Mouse (Mus musculus) adrenal gland, adult 2 months (tissue): ENCODE measurements around the gene Rab25. TPM values are rescaled to one million over a fixed set of nuclear protein-coding genes. Genes with fewer than 3 reads are reported as not detected.

ENCODE experiments used
- DNase-seq: peaks from one replicate; pipeline ENCODE4 v3.0.0; 2021
- polyA plus RNA-seq: library from polyadenylated mRNA; depleted of rRNA; stranded (reverse); fragments of >200 nt; gene quantifications from 2 replicates; pipeline ENCODE4 v1.2.3, GENCODE M21; 2012
- total RNA-seq, 2 experiments: library from RNA; stranded (reverse); gene quantifications; 2 replicates each; pipeline ENCODE4 v1.2.3; 2021

Rab25 gene
- total and polyA plus RNA-seq, 3 experiments = 0.09 TPM; not detected in 2

- peak; percentile 61 for DNase-seq
These were observed 19.8 kb upstream of the Rab25 start for GRCm38 (mm10) chr3:88567892-88568291.

DNA sequence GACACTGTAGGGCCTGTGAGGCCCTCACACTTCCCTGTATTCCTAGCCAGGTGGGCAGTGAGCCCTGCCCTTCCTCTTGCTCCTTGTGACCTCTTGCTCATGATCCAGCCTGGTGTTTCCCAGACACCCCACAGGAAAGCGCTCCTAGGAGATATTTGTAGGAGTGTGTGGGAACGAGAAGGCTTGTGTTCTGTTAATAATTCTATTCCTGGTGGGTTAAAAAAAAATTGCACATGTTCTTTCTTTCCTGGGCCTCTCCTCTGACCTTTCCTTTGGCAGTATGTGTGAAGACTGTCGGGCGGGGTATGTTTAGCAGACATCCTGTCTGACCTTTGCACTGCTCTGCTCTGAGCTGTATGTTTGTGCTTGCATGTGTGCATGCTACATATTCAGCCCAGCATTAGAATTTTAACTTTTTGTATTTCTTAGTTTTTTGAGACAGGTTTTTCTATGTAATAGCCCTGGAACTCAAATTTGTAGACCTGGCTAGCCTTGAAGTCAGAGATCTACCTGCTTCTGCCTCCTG lies 18.5 kb upstream of the Rab25 start:
- DNase-seq = no peak

- no peak for DNase-seq
These were observed 18.0 kb upstream of the Rab25 start for GRCm38 (mm10) chr3:88566116-88566515.

- peak; percentile 49 for DNase-seq
These were observed 15.9 kb upstream of the Rab25 start for GRCm38 (mm10) chr3:88563966-88564365.

DNA sequence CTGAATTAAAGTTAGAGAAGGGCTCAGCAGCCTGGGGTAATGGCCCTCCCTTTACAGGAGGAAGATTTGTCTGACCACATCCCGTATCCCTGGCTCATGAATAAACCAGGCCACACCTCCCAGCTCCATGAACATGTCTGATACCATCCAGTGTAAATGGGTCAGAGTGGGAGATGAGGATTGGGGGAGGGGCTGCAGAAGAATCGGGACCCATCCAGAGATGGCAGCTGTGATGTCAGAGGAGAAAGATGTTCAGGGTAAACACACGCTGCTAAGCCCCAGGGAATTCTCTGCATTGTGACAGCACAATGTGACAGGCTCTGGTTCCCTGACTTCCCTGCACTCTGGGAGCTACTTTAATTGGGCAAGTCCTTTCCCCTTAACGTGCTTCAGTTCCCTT lies 15.3 kb upstream of the Rab25 start:
- no peak for DNase-seq

DNA sequence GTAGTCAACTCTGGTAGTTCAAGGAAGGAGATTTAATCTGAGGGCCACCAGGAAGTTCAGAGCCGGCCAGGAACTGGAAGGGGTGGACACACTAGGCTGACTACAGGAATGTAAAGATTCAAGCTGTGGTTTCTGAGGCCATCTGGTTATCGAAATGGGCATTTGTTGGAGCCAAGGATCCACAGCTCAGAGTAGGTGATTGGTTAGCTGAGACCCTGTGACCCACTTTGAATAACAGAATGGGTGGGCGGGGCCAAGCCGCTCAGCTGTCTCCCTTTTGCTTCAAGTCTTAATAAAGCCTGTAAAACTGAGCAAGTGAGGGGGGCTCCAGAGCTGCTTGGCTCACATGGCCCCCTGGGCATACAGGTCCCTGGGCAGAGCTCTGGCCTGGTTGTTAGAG lies 13.9 kb upstream of the Rab25 start:
- DNase-seq = no peak

DNA sequence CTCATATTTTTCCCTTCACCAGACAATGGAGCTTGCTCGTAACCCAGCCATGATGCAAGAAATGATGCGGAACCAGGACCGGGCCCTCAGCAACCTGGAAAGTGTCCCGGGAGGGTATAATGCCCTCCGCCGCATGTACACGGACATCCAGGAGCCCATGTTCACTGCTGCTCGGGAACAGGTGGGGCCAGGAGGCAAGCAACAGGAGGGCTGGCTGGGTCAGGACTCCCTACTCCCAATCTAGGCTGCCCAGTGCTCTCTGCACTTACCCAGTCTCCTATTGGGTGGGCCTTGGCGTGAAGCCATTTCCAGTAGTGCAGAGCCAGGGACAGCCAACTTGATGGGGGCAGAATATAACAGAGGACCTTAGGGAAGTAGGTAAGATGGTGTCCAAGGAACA lies 11.5 kb upstream of the Rab25 start:
- DNase-seq = no peak

GRCm38 (mm10) chr3:88556616-88557015 lies 8.5 kb upstream of the Rab25 start:
- no peak for DNase-seq

DNA sequence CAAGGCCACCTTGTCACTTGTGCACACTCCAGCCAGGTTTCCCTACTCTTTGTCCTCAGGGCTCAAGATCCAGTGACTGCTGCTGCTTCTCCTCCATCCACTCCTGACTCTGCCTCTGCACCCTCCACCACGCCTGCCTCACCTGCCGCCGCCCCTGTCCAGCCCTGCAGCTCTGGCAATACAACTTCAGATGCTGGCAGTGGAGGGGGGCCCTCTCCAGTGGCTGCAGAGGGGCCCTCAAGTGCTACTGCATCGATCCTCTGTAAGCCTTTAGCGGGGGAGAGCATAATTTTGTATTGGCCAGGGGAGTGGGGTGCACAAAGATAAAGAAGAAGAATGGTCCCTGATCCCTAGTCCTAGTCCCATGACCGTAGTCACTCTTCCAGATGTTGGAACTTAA lies 7.6 kb upstream of the Rab25 start:
- DNase-seq = no peak

DNA sequence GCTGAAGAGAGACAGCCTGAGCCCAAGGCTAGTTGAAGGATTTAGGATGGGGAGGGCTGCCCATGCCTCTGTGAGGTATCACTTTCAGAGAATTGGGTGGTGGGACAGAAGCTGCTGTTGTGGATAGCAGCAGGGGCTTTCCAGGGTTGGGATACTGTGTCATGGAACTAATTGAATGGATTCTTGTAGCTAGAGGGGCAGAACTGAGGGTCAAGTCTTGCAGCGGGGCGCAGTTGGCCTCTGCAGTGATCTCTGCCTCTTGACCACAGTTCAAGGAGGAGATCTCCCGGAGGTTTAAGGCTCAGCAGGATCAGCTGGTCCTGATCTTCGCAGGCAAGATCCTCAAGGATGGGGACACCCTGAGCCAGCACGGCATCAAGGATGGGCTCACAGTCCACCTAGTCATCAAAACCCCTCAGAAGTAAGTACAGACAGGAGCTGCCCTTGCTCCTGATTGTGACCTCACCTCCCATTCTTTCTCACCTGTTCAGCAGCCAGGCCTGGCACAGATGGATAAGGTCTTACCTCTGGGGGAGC lies 7.0 kb upstream of the Rab25 start:
- no peak for DNase-seq

GRCm38 (mm10) chr3:88553880-88554586 lies 5.9 kb upstream of the Rab25 start:
- no peak for DNase-seq

- DNase-seq = peak; percentile 97
These were observed 5.4 kb upstream of the Rab25 start, which contains the start of gene Ubqln4 for GRCm38 (mm10) chr3:88553525-88553879. Ubqln4 (plus strand) TSS chr3:88553758.

GRCm38 (mm10) chr3:88552676-88553524 lies 4.8 kb upstream of the Rab25 start, which contains the start of gene Lamtor2:
Lamtor2 (minus strand) TSS chr3:88553074.
- DNase-seq = peak; percentile 99

DNA sequence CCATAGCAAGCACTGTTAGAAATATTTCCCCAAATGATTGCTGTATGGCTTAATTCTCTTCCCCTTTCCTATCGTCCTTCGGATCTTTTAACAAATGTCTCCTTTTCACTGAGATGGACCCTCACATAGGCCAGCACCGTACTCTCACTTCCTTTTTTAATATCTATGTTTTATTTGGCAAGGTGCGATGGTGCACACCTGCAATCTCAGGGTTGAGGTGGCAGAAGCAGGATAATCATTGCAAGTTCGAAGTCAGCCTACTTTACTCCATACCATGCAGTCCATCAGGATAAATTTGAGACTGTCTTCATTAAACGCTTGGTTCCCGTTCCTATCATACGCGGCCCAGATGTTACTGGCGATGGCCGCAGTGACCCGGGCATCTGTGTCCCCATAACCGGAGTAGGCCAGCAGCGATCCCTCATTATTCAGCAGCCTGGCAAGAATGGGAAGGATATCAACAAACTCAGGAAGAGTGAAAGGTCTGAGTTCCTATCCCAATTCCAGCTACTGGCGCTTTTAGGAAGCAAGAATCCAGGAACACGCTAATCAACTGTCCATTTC lies 4.1 kb upstream of the Rab25 start:
- peak; percentile 33 for DNase-seq

- no peak for DNase-seq
These were observed 3.5 kb upstream of the Rab25 start for GRCm38 (mm10) chr3:88551586-88551985.

DNA sequence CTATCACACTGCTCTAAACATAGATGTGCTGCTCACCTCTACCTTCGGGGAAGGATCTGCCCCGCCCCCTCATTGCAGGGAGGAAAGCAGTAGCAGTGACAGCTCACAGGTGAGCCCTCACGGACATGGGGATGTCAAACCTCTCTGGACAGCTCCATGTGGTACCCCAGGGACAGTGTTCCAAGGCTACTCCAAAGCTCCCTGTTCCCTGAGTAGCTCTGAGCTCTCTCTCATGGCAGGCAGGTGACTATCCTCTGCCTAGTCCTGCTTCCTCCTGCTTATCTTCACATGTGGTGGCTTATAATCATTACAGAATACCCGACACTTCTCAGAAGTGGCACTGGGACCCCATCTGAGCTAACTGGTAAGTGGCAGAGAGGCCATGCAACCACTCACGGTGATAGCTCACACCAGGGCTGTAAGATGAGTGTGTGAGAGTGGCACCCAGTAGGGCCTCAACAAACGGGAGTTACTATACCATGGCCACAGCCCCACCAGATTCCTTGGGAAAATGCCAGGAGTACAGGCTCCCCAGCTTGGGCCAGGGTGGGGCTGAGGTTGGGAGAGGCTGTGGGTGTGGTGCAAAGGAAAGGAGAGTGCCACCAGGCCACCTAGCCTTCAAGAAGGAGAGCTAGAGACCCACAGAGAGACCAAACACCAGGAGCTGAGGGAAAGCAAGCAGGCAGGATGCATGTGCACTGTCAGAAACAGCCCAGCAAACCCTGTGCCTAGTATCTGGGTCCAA lies 1.3 kb downstream of the Rab25 start:
- DNase-seq = no peak

GRCm38 (mm10) chr3:88544955-88545591 lies 3.0 kb downstream of the Rab25 start:
- no peak for DNase-seq

DNA sequence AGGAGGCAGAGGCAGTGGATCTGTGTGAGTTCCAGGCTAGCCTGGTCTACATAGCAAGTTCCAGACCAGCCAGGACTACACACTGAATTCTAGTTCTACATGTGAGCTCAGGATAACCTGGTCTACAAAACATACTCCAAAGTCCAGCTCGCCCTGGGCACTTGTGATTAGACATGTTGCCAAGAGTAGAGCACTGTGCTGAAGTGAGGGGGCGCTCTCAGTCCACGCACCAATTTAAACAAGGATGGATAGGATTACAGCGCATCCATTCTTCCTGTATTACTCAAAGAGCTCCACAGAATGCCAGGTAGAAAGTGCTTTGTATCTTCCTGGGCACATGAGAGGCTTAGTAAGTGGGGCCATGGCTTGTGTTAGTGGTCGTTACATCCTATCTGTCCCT lies 3.6 kb downstream of the Rab25 start:
- DNase-seq = peak; percentile 41

GRCm38 (mm10) chr3:88543651-88544410 lies 4.3 kb downstream of the Rab25 start:
- no peak for DNase-seq

GRCm38 (mm10) chr3:88543174-88543573 lies 4.9 kb downstream of the Rab25 start:
- DNase-seq = no peak
